In genomic region chr15:97591406-97591805, GRCm38 (mm10) we compare ENCODE assay signal across 21 mouse cellular contexts.
A peak's percentile ranks its signal among the peaks of the same experiment; 100 is the strongest.
DNase-seq lines count a peak whose midpoint lies in the region; ATAC-seq lines count a peak whose summit lies in the region.
"Had no signal": no experiment of that assay in that cellular context is flagged by ENCODE, and none has a peak within 500 bp of the region (broad histone marks: within the 10 kb centered on the region; RNA-seq: fewer than 3 reads in every experiment).

No protein-coding gene starts in this region.

- no peak for ATAC-seq in heart, embryonic 13.5 days (ENCODE audit: extremely low read depth, insufficient number of reproducible peaks, low FRiP score, low TSS enrichment)
- no peak for ATAC-seq in megakaryocyte, adult 5-6 weeks (ENCODE audit: poor library complexity, severe bottlenecking)
- ATAC-seq in common myeloid progenitor, adult 5-6 weeks (replicated peaks; ENCODE audit: low read depth, poor library complexity, severe bottlenecking) = 0 out of 2 replicates have a peak, but pooled peaks have one; percentile 17
- peak; percentile 44 for ATAC-seq in megakaryocyte-erythroid progenitor cell, adult 5-6 weeks (replicated peaks; ENCODE audit: low FRiP score, low TSS enrichment, poor library complexity, severe bottlenecking)
- ATAC-seq: forebrain, embryonic 16.5 days; midbrain, embryonic 13.5 days had no signal

- no peak overlapping the region for H3K4me2 ChIP-seq in heart, embryonic 13.5 days
- H3K4me2 ChIP-seq: hindbrain, embryonic 14.5 days; midbrain, embryonic 13.5 days had no signal

- no peaks in the 10 kb centered on the region for H3K9me3 ChIP-seq in heart, embryonic 13.5 days
- peaks cover 12% of the 10 kb centered on the region; the same call in 1 of the 2 replicates for H3K9me3 ChIP-seq in megakaryocyte, embryonic 14.5 days
- H3K9me3 ChIP-seq: forebrain, embryonic 10.5 days; limb, embryonic 10.5 days; midbrain, embryonic 13.5 days had no signal

- H3K9ac ChIP-seq in heart, embryonic 13.5 days = no peak overlapping the region
- H3K9ac ChIP-seq: hindbrain, embryonic 14.5 days; liver, embryonic 14.5 days; midbrain, embryonic 13.5 days had no signal

- H3K4me3 ChIP-seq in heart, embryonic 13.5 days = no peak overlapping the region
- H3K4me3 ChIP-seq in megakaryocyte, embryonic 14.5 days (replicated peaks) = peak overlapping the region; percentile 77
- H3K4me3 ChIP-seq: forebrain, embryonic 10.5 days; limb, embryonic 10.5 days; midbrain, embryonic 13.5 days had no signal

- 44% methylated on average over 4 of the region's 4 CpGs for WGBS in heart, embryonic 13.5 days

- 0 out of 2 replicates have a peak overlapping the region, but pooled peaks have one; percentile 3 for H3K27ac ChIP-seq in heart, embryonic 13.5 days (replicated peaks)
- H3K27ac ChIP-seq: forebrain, embryonic 10.5 days; hindbrain, embryonic 14.5 days; kidney, postnatal 0 days; liver, embryonic 14.5 days; macrophage; midbrain, embryonic 13.5 days had no signal

- peaks cover 7% of the 10 kb centered on the region for H3K4me1 ChIP-seq in heart, embryonic 13.5 days
- peaks cover 43% of the 10 kb centered on the region for H3K4me1 ChIP-seq in megakaryocyte, embryonic 14.5 days

- no peaks in the 10 kb centered on the region for H3K36me3 ChIP-seq in heart, embryonic 13.5 days
- no peaks in the 10 kb centered on the region for H3K36me3 ChIP-seq in megakaryocyte, embryonic 14.5 days (replicated peaks; ENCODE audit: low read length)
- H3K36me3 ChIP-seq: forebrain, embryonic 10.5 days; limb, embryonic 10.5 days; midbrain, embryonic 13.5 days had no signal

- DNase-seq in heart, postnatal 14 days = no peak
- DNase-seq in T-cell, adult 2 months (ENCODE audit: low spot score) = no peak
- DNase-seq in urinary bladder, postnatal 14 days (ENCODE audit: low spot score) = no peak
- DNase-seq: B cell, adult 2 months; cerebellum, adult 11 months; cerebellum, adult 9-11 months; heart, postnatal 36 days had no signal

- intact Hi-C loops in heart, postnatal 14 days (cut with DNase I) = no loop called here

- no peaks in the 10 kb centered on the region for H3K27me3 ChIP-seq in heart, embryonic 13.5 days (replicated peaks)
- H3K27me3 ChIP-seq in megakaryocyte, embryonic 14.5 days (replicated peaks) = peaks cover 50% of the 10 kb centered on the region
- H3K27me3 ChIP-seq: CH12.LX; midbrain, embryonic 13.5 days had no signal

Comparison
In these comparisons a context has a peak if more than half of its experiments do, and no peak if none do; other contexts are left out.
1. ATAC-seq: peak in common myeloid progenitor, adult 5-6 weeks (single experiment) and megakaryocyte-erythroid progenitor cell, adult 5-6 weeks (single experiment); none in heart, embryonic 13.5 days (single experiment) and megakaryocyte, adult 5-6 weeks (single experiment).